Mouse (Mus musculus): Measurements from ENCODE around the gene Rnf180.

The Rnf180 gene

DNA sequence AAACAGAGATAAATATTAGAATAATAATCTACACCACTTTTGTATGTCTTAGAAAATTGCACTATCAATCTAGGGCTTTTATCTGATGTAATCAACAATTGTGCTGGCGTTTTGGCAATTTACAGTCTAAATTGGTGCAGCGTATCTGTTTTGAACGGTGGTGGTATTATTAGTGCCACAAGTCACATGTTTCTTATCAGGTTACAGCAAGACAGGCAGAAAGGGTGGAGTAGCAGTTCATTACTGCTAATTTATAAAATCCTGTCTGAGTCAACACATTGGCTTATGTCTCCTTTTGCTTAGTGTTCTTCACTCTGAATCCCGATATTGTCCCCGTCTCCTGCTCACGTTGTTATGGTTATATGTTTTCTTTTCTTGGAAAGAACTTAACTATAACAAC, 164.5 kb downstream of the Rnf180 start:
- no peak for DNase-seq (ENCODE audit: low read depth, low spot score)

DNA sequence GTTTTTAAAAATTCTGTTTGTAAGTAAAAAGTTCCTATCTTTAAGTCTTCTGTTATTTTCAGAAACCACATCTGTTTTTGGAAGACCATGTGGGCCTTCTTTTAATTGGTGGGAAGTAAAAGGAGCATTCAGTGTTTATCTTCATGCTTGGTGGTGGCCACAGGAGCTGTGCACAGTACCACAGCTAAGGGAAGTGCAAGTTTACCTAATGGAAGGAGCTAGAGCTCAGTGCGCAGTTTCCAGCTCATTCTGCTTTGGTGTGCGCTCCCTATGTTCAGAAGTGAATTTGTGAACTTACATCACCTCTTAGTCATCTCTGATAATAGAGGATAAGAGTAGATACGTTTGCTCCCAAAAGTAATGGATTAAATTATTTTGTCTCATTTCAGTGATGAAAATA, 172.5 kb downstream of the Rnf180 start:
- no peak for DNase-seq (ENCODE audit: low read depth, low spot score)

DNA sequence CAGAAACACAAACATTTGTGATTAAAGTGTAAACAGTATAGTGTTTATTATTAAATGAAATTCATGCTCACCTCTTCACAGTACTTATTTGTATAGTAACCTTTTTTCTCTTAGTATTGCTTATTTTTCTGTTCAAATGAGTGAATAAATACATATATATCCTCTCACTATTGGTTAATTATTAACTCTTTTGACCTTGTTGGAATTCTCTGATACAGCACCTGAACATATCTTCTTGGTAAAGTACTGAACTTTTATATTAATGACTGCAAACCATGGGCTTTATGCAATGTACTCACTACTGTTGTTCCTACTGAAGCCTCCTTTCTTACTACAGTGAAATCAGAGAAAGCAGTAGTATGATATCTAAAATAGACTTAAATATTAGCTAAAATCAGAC, 173.0 kb downstream of the Rnf180 start:
- DNase-seq (ENCODE audit: low read depth, low spot score) = no peak

DNA sequence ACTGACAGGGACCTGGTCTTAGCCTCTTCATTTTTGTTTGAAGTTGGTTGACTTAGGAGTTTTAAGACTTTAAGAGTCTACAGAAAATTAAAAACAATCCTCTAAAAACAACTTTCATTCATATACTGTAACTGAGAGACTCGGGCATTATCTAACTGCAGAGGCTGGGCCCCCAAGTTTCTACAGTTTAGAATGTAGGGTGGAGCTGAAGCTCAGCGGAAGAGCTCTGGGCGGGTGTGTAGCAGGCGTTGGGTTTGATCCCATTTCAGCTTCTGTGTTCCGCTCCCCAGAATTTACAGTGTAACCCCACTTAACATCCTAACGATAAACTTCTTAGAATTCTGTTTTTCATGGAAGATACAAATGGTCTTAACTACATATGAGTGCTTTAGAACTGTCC, 183.0 kb downstream of the Rnf180 start:
- DNase-seq (ENCODE audit: low read depth, low spot score) = no peak

GRCm38 (mm10) chr13:105104385-105104784, 190.2 kb downstream of the Rnf180 start:
- DNase-seq (ENCODE audit: low read depth, low spot score) = no peak

DNA sequence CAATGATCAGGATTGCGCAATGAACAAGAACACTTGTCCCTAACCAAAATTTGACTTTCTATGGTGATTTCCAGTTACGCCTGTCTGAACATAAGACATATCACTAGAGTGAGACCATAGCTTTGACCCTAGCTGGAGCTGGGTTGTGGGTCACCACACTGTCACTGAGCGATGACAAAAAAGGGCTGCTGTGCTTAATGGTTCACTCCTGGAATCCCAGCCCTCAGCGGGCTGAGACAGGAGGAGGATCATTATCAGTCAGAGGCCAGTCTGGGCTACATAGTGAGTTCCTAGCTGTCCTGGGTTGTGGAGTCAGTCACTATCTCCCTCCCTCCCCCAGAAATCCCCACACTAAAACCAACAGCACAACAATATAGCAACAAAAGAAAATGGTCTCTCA, 193.9 kb downstream of the Rnf180 start:
- no peak for DNase-seq (ENCODE audit: low read depth, low spot score)

- DNase-seq (ENCODE audit: low read depth, low spot score) = no peak
These were observed 198.3 kb downstream of the Rnf180 start for GRCm38 (mm10) chr13:105096316-105096715.

- no peak for DNase-seq (ENCODE audit: low read depth, low spot score)
These were observed 205.3 kb downstream of the Rnf180 start for GRCm38 (mm10) chr13:105089276-105089675.

DNA sequence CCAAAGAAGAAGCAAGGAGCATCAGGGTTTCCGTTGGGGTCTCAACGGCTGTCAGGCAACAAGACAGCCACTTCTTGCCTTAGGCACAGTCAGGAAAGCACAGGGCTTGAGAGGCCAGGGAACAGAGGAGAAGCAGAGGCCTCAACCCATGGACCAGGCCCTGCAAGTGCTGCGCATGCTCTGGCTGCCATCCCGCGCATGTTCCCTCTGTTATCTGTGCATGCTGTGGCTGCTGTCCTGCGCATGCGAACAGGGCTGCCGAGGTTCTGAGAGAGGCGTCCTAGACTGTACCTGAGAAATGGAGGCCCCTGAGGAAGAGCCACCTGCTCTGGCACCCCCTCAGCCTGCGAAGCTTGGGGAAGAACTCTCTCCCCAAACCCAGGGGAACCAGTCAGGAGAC, 212.8 kb downstream of the Rnf180 start, which contains the start of gene 4933425L06Rik:
Gene 4933425L06Rik, plus strand, starts transcription at position 261 of the 400 bp plus-strand sequence.
- peak; percentile 42 for DNase-seq (ENCODE audit: low read depth, low spot score)
